Comparison of ENCODE assay signal across 8 mouse cellular contexts in the genomic region with DNA sequence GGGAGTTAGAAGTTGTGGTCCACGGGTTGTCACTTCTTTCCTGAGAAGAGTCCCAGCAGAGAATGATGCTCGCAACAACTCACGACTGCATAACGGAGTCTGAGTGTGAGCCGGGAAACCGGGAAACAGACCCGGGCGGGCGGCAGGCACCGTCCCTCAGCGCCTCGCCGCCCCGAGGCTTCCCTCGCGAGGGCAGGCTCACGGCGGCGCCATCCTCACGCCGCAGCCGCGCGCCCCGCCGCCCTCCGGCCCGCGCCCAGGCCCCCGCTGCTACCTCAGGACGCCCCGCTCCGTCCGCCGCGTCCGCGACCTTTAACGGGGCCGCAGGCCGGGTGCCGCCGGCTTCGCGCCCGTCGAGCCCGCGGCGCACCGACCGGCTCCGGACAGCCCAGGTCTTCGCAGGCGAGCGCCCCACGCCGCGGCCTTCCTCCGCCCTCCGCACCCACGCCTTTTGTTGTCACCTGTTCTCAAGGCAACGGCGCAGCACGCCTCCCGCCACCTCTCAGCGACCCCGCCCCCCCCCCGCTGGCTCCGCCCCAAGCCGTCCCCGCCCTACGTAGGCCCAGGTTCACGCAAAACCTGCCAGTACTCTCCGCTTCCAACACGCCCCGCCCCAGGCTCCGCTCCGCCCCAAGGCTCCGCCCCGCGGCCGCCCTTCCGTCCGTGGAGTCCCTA. TPM values are rescaled to one million over a fixed set of nuclear protein-coding genes. Genes with fewer than 3 reads are reported as not detected.
DNase-seq lines count a peak whose midpoint lies in the region; ATAC-seq and TF ChIP-seq lines count a peak whose summit lies in the region.

Gene Kif27 (minus strand): TSS at position 494 of the 675 bp plus-strand sequence.

- H3K27ac ChIP-seq in forebrain, embryonic 11.5 days (ENCODE audit: low read depth, low read length): no peak within 1 kb of the TSS
- peak within 1 kb of the TSS; percentile 39; the same call in 1 of the 2 replicates for H3K27ac ChIP-seq in heart, embryonic 16.5 days (ENCODE audit: low read length)
- H3K27ac ChIP-seq in liver, embryonic 15.5 days (replicated peaks): peak within 1 kb of the TSS; percentile 39
- no peak within 1 kb of the TSS for H3K27ac ChIP-seq in neural tube, embryonic 12.5 days
- peak within 1 kb of the TSS; percentile 63; the same call in 1 of the 2 replicates for H3K27ac ChIP-seq in stomach, postnatal 0 days (replicated peaks)

- TF ChIP-seq EP300 in stomach, postnatal 0 days (optimal IDR thresholded peaks at IDR 0.05): no peak

- peak within 1 kb of the TSS; percentile 87 for H3K4me2 ChIP-seq in forebrain, embryonic 11.5 days (ENCODE audit: low read depth, low read length, severe bottlenecking)
- peak within 1 kb of the TSS; percentile 99 for H3K4me2 ChIP-seq in heart, embryonic 16.5 days (ENCODE audit: low read depth, low read length)
- H3K4me2 ChIP-seq in liver, embryonic 15.5 days: peak within 1 kb of the TSS; percentile 97
- peak within 1 kb of the TSS; percentile 98 for H3K4me2 ChIP-seq in neural tube, embryonic 12.5 days (replicated peaks)
- H3K4me2 ChIP-seq in stomach, postnatal 0 days (replicated peaks; ENCODE audit: low read depth): peak within 1 kb of the TSS; percentile 96

- peaks cover 17% of the 10 kb centered on the region for H3K27me3 ChIP-seq in E14TG2a.4 (ENCODE audit: insufficient read depth, low read length)
- no peaks in the 10 kb centered on the region for H3K27me3 ChIP-seq in forebrain, embryonic 11.5 days (ENCODE audit: control insufficient read depth, insufficient read depth, low read length)
- no peaks in the 10 kb centered on the region for H3K27me3 ChIP-seq in heart, embryonic 16.5 days (ENCODE audit: control insufficient read depth, insufficient read depth, low read length)
- peaks cover 24% of the 10 kb centered on the region for H3K27me3 ChIP-seq in liver, embryonic 15.5 days
- no peaks in the 10 kb centered on the region for H3K27me3 ChIP-seq in neural tube, embryonic 12.5 days (replicated peaks)
- H3K27me3 ChIP-seq in stomach, postnatal 0 days (ENCODE audit: control insufficient read depth, insufficient read depth, low read length): no peaks in the 10 kb centered on the region

- no peaks in the 10 kb centered on the region for H3K36me3 ChIP-seq in E14TG2a.4 (ENCODE audit: insufficient read depth, low read length)
- H3K36me3 ChIP-seq in forebrain, embryonic 11.5 days (ENCODE audit: control insufficient read depth, insufficient read depth, low read length): no peaks in the 10 kb centered on the region
- H3K36me3 ChIP-seq in heart, embryonic 16.5 days (ENCODE audit: control insufficient read depth, insufficient read depth): no peaks in the 10 kb centered on the region
- no peaks in the 10 kb centered on the region for H3K36me3 ChIP-seq in liver, embryonic 15.5 days (replicated peaks)
- H3K36me3 ChIP-seq in neural tube, embryonic 12.5 days: no peaks in the 10 kb centered on the region
- no peaks in the 10 kb centered on the region for H3K36me3 ChIP-seq in stomach, postnatal 0 days (ENCODE audit: control insufficient read depth, insufficient read depth, low read length)

- WGBS in forebrain, embryonic 11.5 days: under 1% methylated on average over 67 of the region's 85 CpGs
- 1% methylated on average over 79 of the region's 85 CpGs for WGBS in heart, embryonic 16.5 days
- WGBS in liver, embryonic 15.5 days (ENCODE audit: insufficient replicate concordance): 1% methylated on average over 79 of the region's 85 CpGs
- WGBS in neural tube, embryonic 12.5 days: 1% methylated on average over 82 of the region's 85 CpGs
- WGBS in stomach, postnatal 0 days: under 1% methylated on average over 64 of the region's 85 CpGs

- peak; percentile 89 for DNase-seq in c-Kit-positive CD71-positive TER-119-negative erythroid progenitor cells, embryonic 14.5 days (ENCODE audit: low read depth)
- DNase-seq in forebrain, embryonic 11.5 days (ENCODE audit: low spot score): peak; percentile 94
- peak; percentile 88 to 94 for DNase-seq in kidney, postnatal 25 days
- DNase-seq in stomach, postnatal 0 days (ENCODE audit: low spot score): peak; percentile 97

- peak; percentile 96 for ATAC-seq in forebrain, embryonic 11.5 days (replicated peaks; ENCODE audit: low FRiP score)
- ATAC-seq in heart, embryonic 16.5 days (replicated peaks; ENCODE audit: extremely low read depth, insufficient read depth, low FRiP score): peak; percentile 100
- peak; percentile 98 for ATAC-seq in liver, embryonic 15.5 days (ENCODE audit: insufficient read depth)
- ATAC-seq in neural tube, embryonic 12.5 days (ENCODE audit: low FRiP score, low read depth): peak; percentile 96
- ATAC-seq in stomach, postnatal 0 days (ENCODE audit: low FRiP score, low TSS enrichment): peak; percentile 100

- peak within 1 kb of the TSS; percentile 62 for H3K9ac ChIP-seq in forebrain, embryonic 11.5 days (ENCODE audit: low read length)
- peak within 1 kb of the TSS; percentile 76 for H3K9ac ChIP-seq in heart, embryonic 16.5 days (ENCODE audit: low read length)
- peak within 1 kb of the TSS; percentile 48 for H3K9ac ChIP-seq in liver, embryonic 15.5 days
- peak within 1 kb of the TSS; percentile 60 for H3K9ac ChIP-seq in neural tube, embryonic 12.5 days
- H3K9ac ChIP-seq in stomach, postnatal 0 days (ENCODE audit: low read length): peak within 1 kb of the TSS; percentile 59

- TF ChIP-seq CTCF in E14TG2a.4 (conservative IDR thresholded peaks at IDR 0.05; ENCODE audit: low read length): no peak
- TF ChIP-seq CTCF in stomach, postnatal 0 days (IDR thresholded peaks at IDR 0.05; ENCODE audit: low read depth): peak; percentile 13; the same call in 1 of the 2 replicates

- H3K4me3 ChIP-seq in E14TG2a.4 (replicated peaks; ENCODE audit: low read length): peak within 1 kb of the TSS; percentile 77
- peak within 1 kb of the TSS; percentile 64 for H3K4me3 ChIP-seq in forebrain, embryonic 11.5 days (ENCODE audit: low read depth, low read length)
- H3K4me3 ChIP-seq in heart, embryonic 16.5 days (ENCODE audit: low read length): peak within 1 kb of the TSS; percentile 60
- H3K4me3 ChIP-seq in liver, embryonic 15.5 days (replicated peaks): peak within 1 kb of the TSS; percentile 64
- H3K4me3 ChIP-seq in neural tube, embryonic 12.5 days: peak within 1 kb of the TSS; percentile 73
- H3K4me3 ChIP-seq in stomach, postnatal 0 days (ENCODE audit: low read depth, low read length): peak within 1 kb of the TSS; percentile 58

- H3K9me3 ChIP-seq in E14TG2a.4 (ENCODE audit: low read length): no peaks in the 10 kb centered on the region
- no peaks in the 10 kb centered on the region for H3K9me3 ChIP-seq in forebrain, embryonic 11.5 days (ENCODE audit: control insufficient read depth, low read length)
- H3K9me3 ChIP-seq in heart, embryonic 16.5 days (replicated peaks; ENCODE audit: control insufficient read depth, low read length): 0 out of 2 replicates have a peak, but pooled peaks cover 6% of the 10 kb centered on the region
- no peaks in the 10 kb centered on the region for H3K9me3 ChIP-seq in liver, embryonic 15.5 days (replicated peaks)
- no peaks in the 10 kb centered on the region for H3K9me3 ChIP-seq in neural tube, embryonic 12.5 days
- H3K9me3 ChIP-seq in stomach, postnatal 0 days (ENCODE audit: control insufficient read depth, low read length): no peaks in the 10 kb centered on the region

- H3K4me1 ChIP-seq in E14TG2a.4 (replicated peaks; ENCODE audit: low read depth, low read length): peaks cover 9% of the 10 kb centered on the region; the same call in 1 of the 2 replicates
- H3K4me1 ChIP-seq in forebrain, embryonic 11.5 days (replicated peaks; ENCODE audit: control insufficient read depth, insufficient read depth, low read length): no peaks in the 10 kb centered on the region
- 0 out of 2 replicates have a peak, but pooled peaks cover 2% of the 10 kb centered on the region for H3K4me1 ChIP-seq in heart, embryonic 16.5 days (ENCODE audit: control insufficient read depth, insufficient read depth, low read length)
- H3K4me1 ChIP-seq in liver, embryonic 15.5 days (replicated peaks): peaks cover 11% of the 10 kb centered on the region
- 0 out of 2 replicates have a peak, but pooled peaks cover 5% of the 10 kb centered on the region for H3K4me1 ChIP-seq in neural tube, embryonic 12.5 days
- no peaks in the 10 kb centered on the region for H3K4me1 ChIP-seq in stomach, postnatal 0 days (replicated peaks; ENCODE audit: control insufficient read depth, insufficient read depth)

RNA-seq across cellular contexts. Expression of gene Kif27, which starts in this region (rescaled TPM):
- polyA plus RNA-seq in forebrain, embryonic 11.5 days (2014; fragmentation: Nextera tagmentation; extraction: Ambion mirVana): 1.3 and 1.7 TPM in 2 replicates
- 0.30 and 0.35 TPM in 2 replicates for polyA plus RNA-seq in heart, embryonic 16.5 days (2015; fragmentation: Nextera tagmentation; extraction: Ambion mirVana)
- 0.12 and 0.14 TPM in 2 replicates for polyA plus RNA-seq in liver, embryonic 15.5 days (2015; fragmentation: Nextera tagmentation; extraction: Ambion mirVana)
- polyA plus RNA-seq in neural tube, embryonic 12.5 days (2016; fragmentation: Nextera tagmentation; extraction: Ambion mirVana): 1.1 and 2.4 TPM in 2 replicates
- 0.11 and 0.19 TPM in 2 replicates for polyA plus RNA-seq in stomach, postnatal 0 days (2015; fragmentation: Nextera tagmentation; extraction: Ambion mirVana)

Comparison
In these comparisons a context has a peak if more than half of its experiments do, and no peak if none do; other contexts are left out.
1. Peak in ATAC-seq, H3K4me3 ChIP-seq, H3K27ac ChIP-seq, H3K9ac ChIP-seq and H3K4me2 ChIP-seq in heart, embryonic 16.5 days; RNA of the gene not detected or under 1 TPM.
2. Peak in ATAC-seq, H3K4me3 ChIP-seq, H3K27ac ChIP-seq, H3K9ac ChIP-seq and H3K4me2 ChIP-seq in liver, embryonic 15.5 days; RNA of the gene not detected or under 1 TPM.
3. Peak in DNase-seq, ATAC-seq, H3K4me3 ChIP-seq, H3K27ac ChIP-seq, H3K9ac ChIP-seq and H3K4me2 ChIP-seq in stomach, postnatal 0 days; RNA of the gene not detected or under 1 TPM.